Mouse (Mus musculus) bone marrow macrophage, adult 2 months (primary cell): ENCODE data around the gene Nr4a1.

ENCODE experiments used
- CTCF ChIP-seq: IDR thresholded peaks from 2 replicates; pipeline ENCODE4 v1.5.1; 2012; ENCODE audit warnings: low read depth, mild to moderate bottlenecking, low read length, moderate library complexity
- POLR2A ChIP-seq: IDR thresholded peaks from 2 replicates; pipeline ENCODE4 v1.6.1; 2012; ENCODE audit warnings: mild to moderate bottlenecking, low read depth, low read length, borderline replicate concordance

GRCm38 (mm10) chr15:101292012-101292411, 37.9 kb downstream of the Nr4a1 start:
- TF ChIP-seq CTCF (no peak), POLR2A (no peak)
